Mouse (Mus musculus): ENCODE measurements at regions not wholly inside any gene's neighbourhood (a gene's known extent, or its start where the extent isn't known, plus 50 kb on each side); places are given as distances from the start of the nearest gene placed in this dataset.

DNA sequence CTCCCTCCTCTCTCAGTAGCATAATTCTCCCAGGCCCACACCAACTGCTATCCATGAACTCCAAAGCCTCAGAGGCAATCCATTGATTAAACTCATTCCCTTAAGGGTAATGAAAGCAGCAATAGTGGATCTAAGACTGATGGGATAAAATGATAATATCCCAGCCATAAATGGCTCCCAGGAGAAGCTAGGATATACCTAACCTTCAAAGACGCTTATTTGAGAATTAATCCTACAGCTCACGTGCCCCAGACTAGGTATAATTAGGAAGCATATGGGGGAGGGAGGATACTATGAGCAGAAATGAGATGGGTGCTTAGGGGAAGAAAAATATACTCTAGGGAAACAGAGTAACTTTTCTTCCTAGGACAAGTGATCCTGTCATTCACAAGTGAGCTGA, 52.8 kb upstream of the Rnf32 start:
- Histone ChIP-seq H3K4me1 (no peaks in the 10 kb centered on the region), H3K9me3 (no peaks in the 10 kb centered on the region), H3K4me2 (replicated peaks) (no peak overlapping the region), H3K27me3 (no peaks in the 10 kb centered on the region), H3K4me3 (no peak overlapping the region), H3K27ac (replicated peaks) (no peak overlapping the region), H3K9ac (replicated peaks) (no peak overlapping the region), H3K36me3 (no peaks in the 10 kb centered on the region)
- 70% methylated on average over 2 of the region's 2 CpGs for WGBS
- no peak for ATAC-seq (ENCODE audit: low FRiP score, low read depth)

DNA sequence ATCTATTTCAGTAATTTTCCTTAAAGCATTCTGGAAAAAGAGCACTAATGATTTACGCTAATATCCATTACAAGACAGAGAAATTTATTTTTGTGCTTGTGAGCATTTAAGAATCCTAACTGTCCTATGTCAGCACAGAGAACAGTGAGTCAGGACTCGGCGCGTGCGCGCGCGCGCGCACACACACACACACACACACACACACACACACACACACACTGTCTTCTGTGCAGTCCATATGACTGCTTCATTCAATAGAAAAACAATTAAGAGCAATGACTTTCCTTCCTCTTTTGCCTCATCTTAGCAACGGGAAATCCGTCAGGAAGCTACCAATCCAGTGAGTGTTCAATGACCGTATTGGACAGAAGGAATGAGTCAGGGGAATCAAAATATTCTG, 53.3 kb upstream of the Rnf32 start:
- Histone ChIP-seq H3K9ac (replicated peaks) (no peak overlapping the region), H3K27me3 (no peaks in the 10 kb centered on the region), H3K4me1 (no peaks in the 10 kb centered on the region), H3K36me3 (no peaks in the 10 kb centered on the region), H3K4me2 (replicated peaks) (no peak overlapping the region), H3K9me3 (no peaks in the 10 kb centered on the region), H3K27ac (replicated peaks) (no peak overlapping the region), H3K4me3 (no peak overlapping the region)
- WGBS: 92% methylated on average over 13 of the region's 13 CpGs
- ATAC-seq (ENCODE audit: low FRiP score, low read depth): no peak

DNA sequence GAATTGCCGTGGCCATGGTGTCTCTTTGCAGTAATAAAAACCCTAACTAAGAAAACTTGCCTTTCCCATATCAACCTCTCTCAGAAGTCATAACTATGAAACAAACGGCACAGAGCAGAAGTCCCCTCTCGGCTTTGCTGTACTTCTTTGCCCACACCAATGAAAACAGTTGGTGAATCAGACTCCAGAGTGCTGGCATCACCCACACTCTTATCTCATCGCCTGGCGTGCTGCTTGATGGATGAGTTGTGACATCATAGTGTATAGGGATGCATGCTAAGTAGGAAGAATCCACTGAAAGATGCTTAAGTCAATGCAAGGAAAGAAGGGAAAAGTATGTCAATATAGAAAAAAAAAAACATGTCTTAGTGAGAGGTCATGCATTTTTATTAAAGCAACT, 58.3 kb upstream of the Rnf32 start:
- no peaks in the 10 kb centered on the region for H3K27me3 ChIP-seq
- H3K4me2 ChIP-seq (replicated peaks): no peak overlapping the region
- no peaks in the 10 kb centered on the region for H3K4me1 ChIP-seq
- no peaks in the 10 kb centered on the region for H3K9me3 ChIP-seq
- no peaks in the 10 kb centered on the region for H3K36me3 ChIP-seq
- no peak overlapping the region for H3K27ac ChIP-seq (replicated peaks)
- no peak overlapping the region for H3K9ac ChIP-seq (replicated peaks)
- 90% methylated on average over 5 of the region's 5 CpGs for WGBS
- ATAC-seq (ENCODE audit: low FRiP score, low read depth): no peak
- no peak overlapping the region for H3K4me3 ChIP-seq

DNA sequence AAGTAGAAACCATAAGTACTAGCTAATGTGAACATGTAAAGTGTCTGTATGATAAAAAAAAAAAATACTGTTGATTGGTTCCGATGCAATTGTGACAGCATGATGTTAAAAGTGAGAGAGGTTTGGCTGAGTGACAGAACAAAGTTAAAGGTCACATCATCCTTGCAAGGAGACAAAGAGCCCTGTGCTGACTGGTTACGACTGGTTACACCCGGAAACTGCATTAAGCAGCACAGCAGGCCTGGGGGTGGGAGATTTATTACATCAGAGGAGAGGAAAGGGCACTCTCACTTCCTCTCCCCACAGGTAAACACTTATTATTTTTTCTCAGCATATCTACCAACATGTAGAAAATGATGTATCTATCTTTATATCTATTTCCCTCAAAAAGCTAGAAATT, 63.5 kb upstream of the Rnf32 start:
- Histone ChIP-seq H3K27ac (replicated peaks) (no peak overlapping the region), H3K4me3 (no peak overlapping the region), H3K36me3 (no peaks in the 10 kb centered on the region), H3K9ac (replicated peaks) (no peak overlapping the region), H3K4me2 (replicated peaks) (no peak overlapping the region), H3K27me3 (no peaks in the 10 kb centered on the region), H3K9me3 (no peaks in the 10 kb centered on the region), H3K4me1 (no peaks in the 10 kb centered on the region)
- 11% methylated on average over 3 of the region's 3 CpGs for WGBS
- no peak for ATAC-seq (ENCODE audit: low FRiP score, low read depth)

DNA sequence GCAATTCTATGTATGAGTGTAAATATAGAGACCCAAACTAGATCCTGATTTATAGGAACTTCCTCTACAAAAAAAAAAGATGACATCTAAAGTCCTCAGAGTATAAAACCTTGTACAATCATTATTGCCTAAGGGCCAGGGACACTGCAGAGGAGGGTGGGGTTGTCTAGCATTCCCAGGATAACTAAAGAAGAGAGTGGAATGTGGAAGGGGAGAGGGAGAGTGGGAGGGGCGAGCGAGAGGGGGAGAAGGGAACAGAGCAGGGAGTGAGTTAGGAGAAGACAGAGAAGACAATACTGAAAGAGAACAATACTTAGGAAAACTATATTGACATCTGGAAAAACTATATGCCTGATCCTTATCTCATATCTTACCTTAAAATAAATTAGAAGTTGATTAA, 64.0 kb upstream of the Rnf32 start:
- no peaks in the 10 kb centered on the region for H3K36me3 ChIP-seq
- no peak overlapping the region for H3K9ac ChIP-seq (replicated peaks)
- no peaks in the 10 kb centered on the region for H3K4me1 ChIP-seq
- 15% methylated on average over 2 of the region's 2 CpGs for WGBS
- no peak overlapping the region for H3K4me2 ChIP-seq (replicated peaks)
- H3K27me3 ChIP-seq: no peaks in the 10 kb centered on the region
- H3K9me3 ChIP-seq: no peaks in the 10 kb centered on the region
- no peak for ATAC-seq (ENCODE audit: low FRiP score, low read depth)
- H3K4me3 ChIP-seq: no peak overlapping the region
- H3K27ac ChIP-seq (replicated peaks): no peak overlapping the region

DNA sequence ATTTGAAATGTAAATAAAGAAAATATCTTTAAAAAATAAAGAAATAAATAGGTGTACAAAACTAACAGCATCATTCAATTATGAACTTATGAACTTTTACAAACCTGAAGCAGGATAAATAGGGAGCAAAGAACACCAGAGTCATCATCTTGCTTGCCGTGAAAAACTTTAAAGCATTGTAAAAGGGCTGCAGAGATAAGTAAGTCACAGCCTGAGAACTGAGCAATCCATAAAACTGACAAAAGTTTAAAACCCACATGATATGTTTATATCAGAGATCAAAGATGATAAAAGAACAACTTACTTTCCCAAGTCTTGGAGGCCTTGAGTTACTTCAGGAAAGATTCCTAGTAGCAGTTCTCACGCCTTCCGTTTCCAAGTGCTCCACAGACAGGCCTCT, 66.1 kb upstream of the Rnf32 start:
- Histone ChIP-seq H3K4me2 (replicated peaks) (no peak overlapping the region), H3K36me3 (no peaks in the 10 kb centered on the region), H3K27ac (replicated peaks) (no peak overlapping the region), H3K27me3 (no peaks in the 10 kb centered on the region), H3K4me3 (no peak overlapping the region), H3K9ac (replicated peaks) (no peak overlapping the region), H3K9me3 (no peaks in the 10 kb centered on the region), H3K4me1 (no peaks in the 10 kb centered on the region)
- ATAC-seq (ENCODE audit: low FRiP score, low read depth): no peak
- WGBS: 92% methylated on average over 3 of the region's 3 CpGs

DNA sequence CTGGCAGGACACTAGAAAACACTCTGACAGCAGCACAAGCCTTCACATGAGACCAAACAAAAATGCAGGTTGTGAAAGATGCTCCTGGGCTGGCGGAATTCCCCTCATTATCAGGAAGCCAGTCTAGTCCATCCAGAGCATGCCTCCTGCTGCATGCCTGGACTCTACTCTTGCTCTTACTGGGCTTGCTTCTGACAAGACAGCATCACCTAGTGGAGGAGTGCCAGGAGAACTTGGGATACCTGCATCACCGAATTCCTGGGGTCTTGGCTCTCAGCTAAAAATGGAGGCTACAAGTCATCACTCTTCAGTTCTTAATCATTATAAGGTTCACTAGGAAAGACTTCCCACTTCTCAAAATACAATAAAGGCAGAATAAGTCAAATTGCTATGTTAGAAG, 78.8 kb upstream of the Rnf32 start:
- Histone ChIP-seq H3K36me3 (no peaks in the 10 kb centered on the region), H3K27me3 (no peaks in the 10 kb centered on the region), H3K4me3 (no peak overlapping the region), H3K9ac (replicated peaks) (no peak overlapping the region), H3K9me3 (no peaks in the 10 kb centered on the region), H3K4me2 (replicated peaks) (no peak overlapping the region), H3K27ac (replicated peaks) (no peak overlapping the region), H3K4me1 (no peaks in the 10 kb centered on the region)
- no peak for ATAC-seq (ENCODE audit: low FRiP score, low read depth)
- WGBS: 57% methylated on average over 2 of the region's 2 CpGs

DNA sequence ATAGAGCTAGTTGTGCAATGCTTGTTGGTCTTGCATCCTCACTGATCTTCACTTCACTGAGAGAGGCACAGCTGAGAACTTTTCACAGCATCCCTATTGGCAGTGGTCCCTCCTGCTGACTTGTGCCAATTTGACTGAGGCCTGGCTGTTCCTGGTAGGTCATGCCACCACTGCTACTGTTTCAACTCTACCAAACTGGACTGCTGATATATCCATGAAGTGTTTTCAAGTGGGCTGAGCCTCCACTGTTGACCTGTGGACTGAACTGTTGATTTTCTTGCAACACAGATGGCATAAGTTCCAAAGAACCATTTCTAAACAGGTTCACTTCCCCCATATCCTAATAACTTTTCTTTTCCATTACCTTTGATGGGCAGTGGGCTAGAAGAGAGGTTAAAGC, 83.3 kb upstream of the Rnf32 start:
- no peak for ATAC-seq (ENCODE audit: low FRiP score, low read depth)
- Histone ChIP-seq H3K27ac (replicated peaks) (no peak overlapping the region), H3K4me2 (replicated peaks) (no peak overlapping the region), H3K36me3 (no peaks in the 10 kb centered on the region), H3K4me3 (no peak overlapping the region), H3K9ac (replicated peaks) (no peak overlapping the region), H3K27me3 (no peaks in the 10 kb centered on the region), H3K4me1 (no peaks in the 10 kb centered on the region), H3K9me3 (no peaks in the 10 kb centered on the region)

DNA sequence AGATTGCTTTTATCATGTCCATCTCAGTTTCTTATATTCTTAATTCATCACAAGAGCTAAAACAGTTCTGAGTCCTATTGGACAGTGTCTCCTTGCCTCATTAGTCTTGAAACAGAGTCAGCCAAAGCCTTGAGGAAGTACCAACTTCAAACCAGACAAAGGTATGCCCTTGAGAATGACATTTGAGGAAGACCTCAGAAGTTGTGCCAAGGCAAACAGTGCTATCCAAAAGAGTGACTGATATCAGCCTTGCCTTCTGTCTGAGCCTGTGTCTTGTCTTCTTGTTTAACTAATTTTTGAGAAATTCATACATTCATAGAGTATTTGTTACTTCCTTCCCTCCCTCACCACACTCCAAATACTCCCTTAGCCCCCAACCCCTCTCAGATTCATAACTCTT, 88.5 kb upstream of the Rnf32 start:
- no peaks in the 10 kb centered on the region for H3K36me3 ChIP-seq
- H3K27ac ChIP-seq (replicated peaks): no peak overlapping the region
- H3K27me3 ChIP-seq: no peaks in the 10 kb centered on the region
- no peaks in the 10 kb centered on the region for H3K4me1 ChIP-seq
- no peak overlapping the region for H3K4me2 ChIP-seq (replicated peaks)
- no peaks in the 10 kb centered on the region for H3K9me3 ChIP-seq
- ATAC-seq (ENCODE audit: low FRiP score, low read depth): no peak
- H3K4me3 ChIP-seq: no peak overlapping the region
- H3K9ac ChIP-seq (replicated peaks): no peak overlapping the region

DNA sequence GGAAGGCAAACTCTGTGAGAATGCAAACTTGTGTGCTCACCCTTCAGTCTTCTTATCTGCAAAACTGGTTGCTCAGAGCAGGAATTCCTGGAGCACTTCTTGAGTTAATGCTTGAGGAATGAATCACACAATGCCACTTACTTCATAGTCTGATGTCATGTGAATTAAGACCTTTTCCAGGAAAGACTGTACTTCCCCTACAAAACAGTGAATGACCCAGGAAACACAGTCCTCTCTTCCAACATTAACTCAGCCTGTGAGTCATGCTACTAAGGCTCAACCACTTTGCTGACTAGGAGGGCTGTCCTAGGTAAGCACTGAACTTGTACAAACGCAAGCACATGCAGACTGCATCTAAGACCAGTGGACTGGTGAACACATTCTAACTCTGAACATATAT, 112.5 kb upstream of the Rnf32 start:
- Histone ChIP-seq H3K27ac (replicated peaks) (no peak overlapping the region), H3K9me3 (no peaks in the 10 kb centered on the region), H3K36me3 (no peaks in the 10 kb centered on the region), H3K27me3 (no peaks in the 10 kb centered on the region; the same call in 1 of the 2 replicates), H3K4me2 (replicated peaks) (no peak overlapping the region), H3K9ac (replicated peaks) (no peak overlapping the region), H3K4me1 (no peaks in the 10 kb centered on the region), H3K4me3 (no peak overlapping the region)
- no peak for ATAC-seq (ENCODE audit: low FRiP score, low read depth)
- 81% methylated on average over 1 of the region's 1 CpGs for WGBS

DNA sequence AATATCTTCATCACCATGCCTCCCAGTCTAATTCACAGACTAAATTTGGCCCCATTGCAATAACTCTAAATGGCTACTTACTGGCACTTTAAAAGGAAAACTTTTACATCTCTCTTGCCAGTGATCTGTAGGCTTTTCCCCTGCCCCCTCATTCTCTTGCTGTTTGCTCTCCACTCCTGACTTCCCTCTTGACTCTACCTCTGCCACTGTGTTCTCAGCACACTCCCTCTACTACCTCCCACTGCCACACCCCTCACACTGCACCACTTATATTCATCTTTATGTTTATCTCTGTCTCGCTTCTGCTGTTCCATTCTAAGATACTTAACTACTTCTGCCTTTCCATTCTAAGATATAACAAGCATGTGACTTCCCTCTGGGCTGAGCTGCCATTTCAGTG, 141.4 kb upstream of the Rnf32 start:
- H3K9me3 ChIP-seq: no peaks in the 10 kb centered on the region
- no peak for ATAC-seq (ENCODE audit: low FRiP score, low read depth)

DNA sequence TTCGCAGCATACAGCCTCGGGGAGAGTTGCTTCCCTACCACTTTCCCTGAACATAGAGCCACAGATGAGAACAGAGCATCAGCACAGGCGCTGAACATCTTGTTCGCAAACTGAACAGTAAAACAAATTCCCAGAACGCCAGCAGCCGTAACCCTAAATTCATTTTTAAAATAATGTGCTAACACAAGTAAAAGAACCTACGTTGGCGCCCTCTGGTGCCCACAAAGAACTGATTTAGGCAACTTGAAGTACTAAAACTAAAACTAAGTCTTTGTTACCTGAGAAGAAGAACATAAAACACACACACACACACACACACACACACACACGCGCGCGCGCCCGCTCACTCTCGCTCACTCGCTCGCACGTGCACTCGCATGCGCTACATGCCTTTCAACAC, 159.2 kb upstream of the Rnf32 start:
- H3K4me2 ChIP-seq (replicated peaks): no peak overlapping the region
- no peak overlapping the region for H3K9ac ChIP-seq (replicated peaks)
- no peak for ATAC-seq (ENCODE audit: low FRiP score, low read depth)
- H3K4me1 ChIP-seq: no peaks in the 10 kb centered on the region
- H3K36me3 ChIP-seq: no peaks in the 10 kb centered on the region
- H3K27me3 ChIP-seq: no peaks in the 10 kb centered on the region
- H3K27ac ChIP-seq (replicated peaks): no peak overlapping the region
- WGBS: 76% methylated on average over 20 of the region's 20 CpGs
- no peak overlapping the region for H3K4me3 ChIP-seq
- no peaks in the 10 kb centered on the region for H3K9me3 ChIP-seq

More for the DNA sequence above, 141.4 kb upstream of the Rnf32 start:
- Histone ChIP-seq H3K4me2 (replicated peaks) (no peak overlapping the region), H3K4me3 (no peak overlapping the region), H3K4me1 (no peaks in the 10 kb centered on the region), H3K36me3 (no peaks in the 10 kb centered on the region), H3K9ac (replicated peaks) (no peak overlapping the region), H3K27ac (replicated peaks) (no peak overlapping the region), H3K27me3 (no peaks in the 10 kb centered on the region)
- 79% methylated on average over 1 of the region's 1 CpGs for WGBS

DNA sequence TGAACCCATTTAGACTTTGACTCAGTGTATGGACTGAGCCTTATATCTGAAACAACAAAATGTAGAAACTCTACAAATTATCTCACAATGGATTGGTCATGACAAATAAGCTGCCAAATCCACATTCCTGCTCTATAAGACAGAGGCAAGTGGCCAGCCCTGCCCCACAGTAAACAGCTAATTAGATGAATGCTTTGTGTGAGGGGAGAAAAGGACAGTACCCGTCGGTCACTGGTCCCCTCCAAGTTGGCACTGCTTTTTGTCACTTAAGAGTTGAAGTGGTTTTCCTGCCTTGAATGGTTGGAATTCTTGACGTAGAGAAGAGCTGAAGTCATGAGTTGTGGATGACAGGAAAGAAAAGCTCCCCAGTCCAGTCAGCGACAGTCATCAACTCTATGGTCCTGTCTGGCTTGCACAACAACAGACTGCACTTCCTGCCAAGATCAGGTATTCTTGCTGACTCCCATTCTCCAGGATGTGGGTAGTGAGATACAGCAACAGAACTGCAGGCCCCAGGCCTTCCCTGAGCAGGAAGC, 162.3 kb upstream of the Rnf32 start:
- Histone ChIP-seq H3K36me3 (no peaks in the 10 kb centered on the region), H3K4me1 (no peaks in the 10 kb centered on the region), H3K4me3 (no peak overlapping the region), H3K27ac (replicated peaks) (no peak overlapping the region), H3K4me2 (replicated peaks) (no peak overlapping the region), H3K27me3 (no peaks in the 10 kb centered on the region), H3K9me3 (no peaks in the 10 kb centered on the region), H3K9ac (replicated peaks) (no peak overlapping the region)
- WGBS: 70% methylated on average over 4 of the region's 4 CpGs
- no peak for ATAC-seq (ENCODE audit: low FRiP score, low read depth)

Data from midbrain, embryonic 12.5 days (tissue).